Mouse (Mus musculus) stomach, postnatal 0 days (tissue): ENCODE results near the gene Ptpn20.

ENCODE experiments used
- CTCF ChIP-seq: IDR thresholded peaks from 2 replicates; pipeline ENCODE4 v1.5.1; 2016; ENCODE audit warnings: antibody characterized with exemption, low read depth, mild to moderate bottlenecking, moderate library complexity
- EP300 ChIP-seq: optimal IDR thresholded peaks from 2 replicates; pipeline ENCODE3; 2016; ENCODE audit warnings: antibody characterized with exemption

DNA sequence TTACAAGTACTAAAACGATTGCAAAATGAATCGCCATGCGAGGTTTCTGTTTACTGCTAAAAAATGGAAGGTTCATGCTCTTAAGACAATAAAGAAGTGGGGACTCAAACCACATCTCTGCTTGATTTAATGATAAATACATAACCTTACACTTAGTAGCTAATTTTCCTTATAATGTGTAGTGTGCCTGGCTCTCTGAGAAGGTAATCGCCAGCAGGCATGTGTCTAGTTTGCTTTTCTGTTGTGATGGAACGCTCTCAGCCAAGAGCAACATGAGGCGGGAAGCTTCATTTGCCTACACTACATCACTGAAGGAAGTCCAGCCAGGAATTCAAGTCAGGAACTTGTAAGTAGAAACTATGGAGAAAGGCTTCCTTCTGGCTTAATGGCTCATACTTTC is 77.3 kb downstream of the Ptpn20 start:
- TF ChIP-seq CTCF = no peak
- TF ChIP-seq EP300 = no peak
